Mouse (Mus musculus) adipocyte (in vitro differentiated cells): ENCODE measurements around the gene Lpp.
A peak's percentile ranks its signal among the peaks of the same experiment; 100 is the strongest.

Experiments used
- DNase-seq: peaks from one replicate; pipeline ENCODE4 v3.0.0-alpha.2; 2016; ENCODE audit warnings: low spot score

The Lpp gene

GRCm38 (mm10) chr16:24501628-24502294 lies 108.5 kb downstream of the Lpp start:
- DNase-seq = no peak

- no peak for DNase-seq
These were observed 109.1 kb downstream of the Lpp start for GRCm38 (mm10) chr16:24502295-24502823.

GRCm38 (mm10) chr16:24504838-24505605 lies 111.7 kb downstream of the Lpp start:
- DNase-seq = no peak

GRCm38 (mm10) chr16:24506237-24506636 lies 112.9 kb downstream of the Lpp start:
- no peak for DNase-seq

- peak; percentile 37 for DNase-seq
These were observed 113.4 kb downstream of the Lpp start for GRCm38 (mm10) chr16:24506740-24507139.

- DNase-seq = no peak
These were observed 114.7 kb downstream of the Lpp start for GRCm38 (mm10) chr16:24507927-24508540.

- DNase-seq = no peak
These were observed 115.9 kb downstream of the Lpp start for GRCm38 (mm10) chr16:24509100-24509812.

GRCm38 (mm10) chr16:24509813-24510166 lies 116.5 kb downstream of the Lpp start:
- DNase-seq = peak; percentile 68

GRCm38 (mm10) chr16:24513228-24513627 lies 119.9 kb downstream of the Lpp start:
- DNase-seq = no peak

GRCm38 (mm10) chr16:24514802-24515727 lies 121.8 kb downstream of the Lpp start:
- DNase-seq = no peak

GRCm38 (mm10) chr16:24516993-24517392 lies 123.7 kb downstream of the Lpp start:
- peak; percentile 33 for DNase-seq

- DNase-seq = no peak
These were observed 124.3 kb downstream of the Lpp start for GRCm38 (mm10) chr16:24517501-24518042.

GRCm38 (mm10) chr16:24518785-24519184 lies 125.5 kb downstream of the Lpp start:
- DNase-seq = no peak

- DNase-seq = no peak
These were observed 133.9 kb downstream of the Lpp start for GRCm38 (mm10) chr16:24527219-24527618.

GRCm38 (mm10) chr16:24531681-24532080 lies 138.4 kb downstream of the Lpp start:
- peak; percentile 75 for DNase-seq

- DNase-seq = peak; percentile 74
These were observed 141.9 kb downstream of the Lpp start for GRCm38 (mm10) chr16:24535221-24535620.

GRCm38 (mm10) chr16:24536261-24536660 lies 143.0 kb downstream of the Lpp start:
- DNase-seq = no peak

GRCm38 (mm10) chr16:24539003-24539402 lies 145.7 kb downstream of the Lpp start:
- no peak for DNase-seq

- DNase-seq = peak; percentile 45
These were observed 149.6 kb downstream of the Lpp start for GRCm38 (mm10) chr16:24542864-24543263.

GRCm38 (mm10) chr16:24545366-24545765 lies 152.1 kb downstream of the Lpp start:
- DNase-seq = no peak

- DNase-seq = no peak
These were observed 165.2 kb downstream of the Lpp start for GRCm38 (mm10) chr16:24558458-24558857.
